Mouse (Mus musculus): Measurements from ENCODE around the gene Hgd.
A peak's percentile ranks its signal among the peaks of the same experiment; 100 is the strongest.

Gene Hgd

DNA sequence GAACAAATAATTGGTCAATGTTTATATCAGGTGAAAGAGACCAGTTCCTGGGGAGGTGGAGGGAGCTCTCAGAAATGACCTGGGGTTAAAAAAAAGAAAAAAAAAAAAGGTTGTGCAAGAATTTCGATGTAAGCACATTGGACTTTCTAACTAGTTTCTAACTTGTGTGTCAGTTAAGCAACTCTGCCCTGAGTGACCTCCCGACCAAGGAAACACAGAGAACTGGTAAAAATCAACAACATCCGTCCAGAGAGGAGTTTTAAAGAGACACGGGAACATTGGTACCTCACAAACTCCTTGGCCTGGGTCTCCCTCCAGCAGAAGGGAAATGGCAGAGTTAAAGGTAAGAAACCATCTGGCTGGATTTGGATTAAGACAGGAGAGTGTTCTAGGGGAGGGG lies at the start of gene Hgd:
Gene Hgd, plus strand, starts transcription at position 160 of the 400 bp plus-strand sequence.
- DNase-seq, result peak; percentile 85

DNA sequence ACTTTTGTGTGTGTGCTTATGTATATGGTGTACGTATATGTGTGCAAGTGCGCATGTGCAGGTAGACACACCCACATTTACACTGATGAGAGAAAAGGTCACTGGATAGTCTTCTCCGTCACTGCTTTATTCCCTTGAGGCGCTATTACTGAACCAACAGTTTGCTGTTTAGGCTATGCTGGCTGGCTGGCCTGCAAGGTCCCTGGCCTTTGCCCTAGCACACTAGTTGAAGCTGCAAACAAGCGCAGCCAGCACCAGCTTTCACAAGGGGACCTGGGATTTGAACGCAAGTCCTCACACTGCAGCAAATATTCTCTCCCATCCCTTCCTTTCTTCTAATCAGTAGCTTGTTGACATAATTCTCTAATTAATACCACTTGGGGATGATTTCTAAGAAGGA lies 49.8 kb upstream of the Hgd start:
- DNase-seq, result peak; percentile 43

DNA sequence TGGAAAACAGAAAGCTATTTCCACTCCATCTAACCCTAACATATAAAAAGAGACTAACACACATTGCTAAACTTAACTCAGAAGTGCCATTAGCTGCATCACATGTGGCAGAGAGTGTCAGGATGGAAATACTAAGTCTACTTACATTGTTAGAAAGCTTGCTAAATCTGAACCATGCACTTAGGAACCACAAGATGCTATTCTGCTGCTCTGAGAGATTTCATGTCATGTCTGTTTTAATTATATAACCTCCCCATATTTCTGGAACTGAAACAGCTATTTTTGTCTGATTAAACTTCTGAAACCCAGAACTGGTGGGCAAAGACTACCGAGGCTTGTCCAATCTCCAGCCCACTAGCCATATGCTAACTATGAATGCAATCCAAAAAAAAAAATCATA lies 47.9 kb upstream of the Hgd start:
- DNase-seq, result no peak

DNA sequence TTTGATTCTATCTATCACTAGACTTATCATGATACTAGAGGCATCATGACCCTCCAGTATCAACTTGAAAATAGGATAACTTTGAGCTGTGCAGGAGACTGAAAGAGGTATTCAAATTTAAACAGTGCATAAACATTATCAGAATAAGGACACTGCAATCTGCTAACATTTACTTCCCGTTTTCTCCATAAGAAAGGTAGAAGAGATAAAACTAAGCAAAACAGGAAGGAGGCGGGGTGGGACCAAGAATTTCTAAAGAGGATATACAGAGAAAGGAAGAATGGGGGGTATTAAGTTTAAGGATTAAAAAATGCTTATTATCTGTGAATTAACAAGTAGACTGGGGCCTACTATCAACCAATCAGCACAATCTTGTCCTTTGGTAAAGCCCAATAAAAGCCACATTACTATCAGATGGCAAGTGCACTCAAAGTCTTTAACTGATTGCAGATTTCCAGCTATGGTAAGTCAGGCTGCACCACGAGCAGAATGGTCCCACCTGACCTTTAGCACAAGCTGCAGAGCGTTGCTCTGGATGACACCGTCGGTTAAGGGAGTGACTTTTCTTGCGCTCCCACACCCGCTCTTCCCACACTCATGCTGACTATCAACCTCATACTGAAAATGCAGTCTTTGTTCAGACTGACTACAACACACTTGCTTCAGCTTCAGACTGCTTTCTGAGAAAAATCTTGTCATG lies 46.4 kb upstream of the Hgd start:
- DNase-seq, result no peak

DNA sequence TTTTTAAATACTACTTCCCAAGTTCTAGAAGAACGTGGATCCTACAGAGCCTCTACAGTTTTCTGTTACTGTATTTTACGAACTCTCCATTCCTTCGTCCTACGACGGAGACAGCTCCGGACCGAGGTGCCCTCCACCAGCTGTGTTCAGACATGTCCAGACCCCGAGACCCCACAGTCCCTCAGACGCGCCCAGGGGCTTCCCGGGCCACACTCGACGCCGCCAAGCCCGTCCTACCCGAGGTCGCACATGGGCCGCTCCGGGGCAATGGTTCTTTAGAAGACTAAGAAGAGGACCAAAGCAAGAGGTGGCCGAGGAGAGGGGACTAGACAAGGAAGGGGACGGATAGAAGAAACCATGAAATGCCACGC lies 40.7 kb upstream of the Hgd start:
- DNase-seq, result no peak

DNA sequence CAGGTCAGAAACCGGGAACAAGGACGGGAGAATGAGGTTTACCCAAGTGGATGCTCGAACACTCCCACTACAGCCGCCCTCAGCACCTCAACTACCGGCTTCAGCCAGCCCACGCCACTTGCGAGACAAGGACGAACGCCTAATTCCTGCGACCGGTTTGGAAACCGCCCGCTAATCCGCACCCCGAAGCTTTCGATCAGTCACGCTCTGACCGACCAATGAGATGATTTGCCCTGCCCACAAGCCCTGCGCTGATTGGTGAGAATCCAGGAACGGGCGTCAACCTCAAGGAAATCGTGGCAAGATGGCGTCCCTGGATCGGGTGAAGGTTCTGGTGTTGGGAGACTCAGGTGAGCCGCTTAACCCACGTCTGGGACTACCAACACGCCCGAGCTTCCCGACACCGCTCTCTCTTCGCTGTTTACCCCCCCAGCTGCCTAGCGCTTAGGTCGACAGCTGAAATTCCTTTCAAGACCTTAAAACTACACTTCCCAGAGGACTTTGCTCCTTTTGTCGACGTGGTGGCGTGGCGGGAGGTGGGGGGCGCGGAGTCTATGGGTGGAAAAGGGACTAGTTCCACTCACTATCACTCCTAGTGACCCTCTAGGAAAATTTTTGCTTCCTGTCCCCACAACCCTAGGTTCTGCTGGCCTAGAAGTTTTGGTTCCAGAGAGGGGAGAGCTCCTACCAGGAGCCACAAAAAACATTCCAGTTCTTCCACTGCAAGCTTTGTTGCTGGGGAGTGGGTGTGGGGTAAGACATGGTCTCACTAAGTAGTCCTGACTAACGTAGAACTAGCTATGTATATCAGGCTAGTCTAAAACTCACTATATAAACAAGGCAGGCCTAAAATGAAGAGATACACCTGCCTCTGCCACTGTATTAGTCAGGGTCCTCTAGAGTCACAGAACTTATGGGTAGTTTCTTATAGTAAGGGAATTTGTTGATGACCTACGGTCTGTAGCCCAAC lies 40.1 kb upstream of the Hgd start, which contains the start of the genes Gtf2e1 and Rabl3:
Gene Gtf2e1, minus strand, starts transcription at position 179 of the 970 bp plus-strand sequence.
Gene Rabl3, plus strand, starts transcription at position 275 of the 970 bp plus-strand sequence.
- DNase-seq, result peak; percentile 99

DNA sequence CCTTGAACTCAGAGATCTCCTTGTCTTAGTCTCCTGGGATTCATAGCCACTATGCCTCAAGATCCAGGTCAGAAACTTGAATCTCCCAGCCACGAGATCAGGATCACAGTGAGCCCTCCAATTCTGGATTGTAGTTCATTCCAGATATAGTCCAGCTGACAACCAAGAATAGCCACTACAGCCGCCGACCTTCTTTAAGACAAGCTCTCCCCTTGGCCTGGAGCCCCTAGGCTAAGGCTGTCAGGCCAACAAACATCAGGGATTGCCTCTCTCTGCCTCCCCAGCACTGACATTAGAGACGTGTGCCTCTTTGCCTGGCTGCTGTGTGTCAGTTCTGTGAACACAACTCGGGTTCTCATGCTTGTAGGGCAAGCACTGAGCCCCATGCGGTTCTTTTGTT lies 39.2 kb upstream of the Hgd start:
- no peak for DNase-seq

DNA sequence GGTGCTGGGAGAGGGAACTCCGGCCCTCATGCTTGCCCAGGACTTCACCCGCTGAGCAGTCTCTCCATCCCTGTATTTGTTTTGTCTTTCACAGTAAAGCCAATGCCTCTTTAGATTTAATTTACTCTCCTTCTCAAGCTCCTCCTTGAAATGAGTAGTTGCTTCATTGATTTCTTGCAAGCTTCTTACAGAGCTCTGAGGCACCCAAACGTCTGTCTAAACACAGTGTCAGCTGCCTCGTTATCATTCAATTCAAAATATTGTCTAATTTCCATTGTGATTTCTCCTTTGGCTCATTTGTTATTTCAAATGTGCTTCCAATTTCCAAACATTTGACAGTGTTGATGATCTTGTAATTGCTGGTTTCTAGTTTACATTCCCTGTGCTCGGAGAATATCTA lies 33.6 kb upstream of the Hgd start:
- no peak for DNase-seq

DNA sequence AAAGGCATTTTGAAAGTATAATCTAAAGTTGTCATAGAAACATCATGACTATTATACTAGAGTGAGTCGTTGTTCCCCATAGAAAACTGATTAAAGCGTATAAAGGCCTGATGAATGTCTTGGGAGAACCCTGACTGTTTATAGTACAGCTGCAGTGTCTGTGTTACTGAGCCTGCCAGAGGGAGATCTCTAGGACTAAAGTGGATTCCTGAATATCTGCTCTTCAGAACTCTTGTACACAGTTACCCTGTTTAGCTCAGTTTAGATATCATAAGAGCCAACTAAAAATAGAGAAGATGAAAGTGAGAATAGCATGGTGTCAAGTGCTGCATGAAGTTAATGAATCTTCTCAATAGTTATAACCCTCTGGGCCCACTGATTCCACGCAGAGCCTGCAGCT lies 29.7 kb upstream of the Hgd start:
- no peak for DNase-seq

DNA sequence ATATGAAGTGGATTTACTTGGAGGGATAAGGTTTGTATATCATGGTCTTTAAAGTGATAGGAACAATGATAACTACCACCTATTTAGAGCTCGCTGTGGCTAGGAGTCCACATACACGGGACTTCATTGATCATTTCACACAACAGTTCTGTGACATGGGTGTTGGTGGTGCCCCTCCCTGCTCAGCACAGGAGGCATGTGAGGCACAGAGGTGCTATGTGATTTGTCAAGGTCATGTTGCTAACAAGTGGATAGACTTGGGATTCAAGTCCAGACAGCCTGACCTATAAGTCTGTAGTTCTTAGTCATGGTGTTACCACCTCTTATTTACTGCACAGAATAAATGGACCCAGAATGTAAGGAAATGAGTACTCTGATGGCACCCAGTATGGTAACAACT lies 29.0 kb upstream of the Hgd start:
- DNase-seq, result no peak

DNA sequence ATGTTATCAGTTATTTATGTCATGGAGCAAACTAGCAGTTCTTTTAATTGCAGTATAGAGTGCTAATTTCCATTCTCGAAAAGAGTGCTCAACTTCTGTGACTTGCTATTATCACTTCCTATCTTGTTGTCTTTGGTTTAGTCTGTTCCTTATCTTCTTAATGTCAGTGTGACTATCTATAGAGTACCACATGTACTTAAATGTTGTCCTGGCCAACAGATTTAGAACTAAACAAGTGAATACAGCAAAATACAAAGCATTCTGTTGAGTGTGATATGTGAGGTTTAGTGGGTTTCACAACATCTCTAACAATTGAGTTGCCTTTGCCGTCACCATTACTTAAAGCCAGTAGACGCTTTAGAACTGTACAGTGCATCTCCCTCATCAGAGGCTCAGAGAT lies 27.1 kb upstream of the Hgd start:
- DNase-seq, result no peak

DNA sequence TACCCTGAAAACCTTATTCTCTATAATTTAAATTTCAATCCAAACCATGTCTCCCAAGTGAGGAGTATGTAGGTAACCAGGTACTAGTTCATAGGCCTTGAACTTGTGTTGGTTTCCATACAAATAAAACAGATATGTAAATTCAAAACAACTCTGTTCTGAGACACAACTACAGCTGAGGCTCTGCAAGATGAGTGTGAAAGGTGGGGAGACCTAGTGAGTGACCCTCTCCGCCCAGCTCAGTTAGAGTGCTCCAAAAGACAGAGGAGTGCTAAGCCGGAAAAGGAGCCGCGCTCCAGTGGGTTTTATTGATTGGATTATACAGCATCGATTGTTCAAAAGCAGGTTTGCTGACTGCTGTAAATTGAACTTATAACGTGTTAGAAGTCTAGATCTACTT lies 17.5 kb upstream of the Hgd start:
- DNase-seq, result no peak

DNA sequence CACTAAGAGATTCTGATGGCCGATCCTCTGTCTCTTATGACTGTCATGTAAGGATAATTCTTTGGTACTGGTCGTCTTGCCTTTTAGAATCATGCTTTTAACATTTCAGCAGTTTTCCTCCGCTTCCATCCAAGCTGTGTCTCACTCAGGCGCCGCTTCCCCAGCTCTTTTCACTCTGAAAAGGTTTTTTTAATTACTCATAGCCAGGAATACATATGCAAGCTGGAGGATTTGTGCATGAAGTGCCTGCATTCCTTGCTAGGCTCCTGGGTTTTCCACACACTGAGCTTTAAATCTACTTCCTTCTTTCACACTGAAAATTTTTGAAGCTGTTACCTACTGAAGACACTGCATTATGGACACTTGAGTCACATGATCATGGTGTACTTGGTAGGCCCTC lies 17.0 kb upstream of the Hgd start:
- DNase-seq, result no peak

DNA sequence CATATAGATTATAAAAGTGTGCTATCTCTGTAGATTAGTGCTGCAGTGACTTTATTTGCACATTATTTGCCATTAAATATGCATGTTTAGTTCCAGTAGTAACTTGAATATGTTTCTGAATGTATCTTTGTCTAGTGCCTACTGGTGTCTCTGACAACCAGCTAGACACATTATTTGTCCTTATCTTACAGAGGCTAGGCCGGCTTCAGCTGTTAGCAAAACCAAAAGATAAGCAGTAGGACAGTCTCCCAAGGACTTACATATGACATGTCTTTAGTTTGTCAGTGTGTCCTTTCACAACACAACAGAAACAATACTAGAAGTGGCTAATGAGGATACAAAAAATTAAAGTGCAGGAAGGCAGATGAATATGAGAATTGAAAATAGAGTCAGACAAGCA lies 14.8 kb upstream of the Hgd start:
- DNase-seq, result no peak

DNA sequence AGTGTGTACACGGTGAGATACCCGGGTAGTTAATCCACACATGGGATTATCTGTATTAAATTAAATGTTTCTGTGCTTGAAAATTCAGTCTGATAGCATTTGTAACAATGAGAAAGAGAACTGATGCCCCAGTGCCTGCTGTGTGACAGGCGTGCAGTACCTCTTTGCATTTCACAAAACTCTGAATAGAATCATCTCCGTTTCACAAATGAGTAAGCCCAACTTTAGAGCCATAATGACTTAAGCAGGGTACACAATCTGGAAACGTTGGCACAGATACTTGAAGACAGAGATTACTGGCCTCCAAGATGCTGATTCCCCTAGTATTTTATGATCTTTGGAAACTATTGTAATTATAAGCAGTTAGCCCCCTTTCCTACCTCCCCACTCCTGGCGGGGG lies 13.8 kb upstream of the Hgd start:
- no peak for DNase-seq

DNA sequence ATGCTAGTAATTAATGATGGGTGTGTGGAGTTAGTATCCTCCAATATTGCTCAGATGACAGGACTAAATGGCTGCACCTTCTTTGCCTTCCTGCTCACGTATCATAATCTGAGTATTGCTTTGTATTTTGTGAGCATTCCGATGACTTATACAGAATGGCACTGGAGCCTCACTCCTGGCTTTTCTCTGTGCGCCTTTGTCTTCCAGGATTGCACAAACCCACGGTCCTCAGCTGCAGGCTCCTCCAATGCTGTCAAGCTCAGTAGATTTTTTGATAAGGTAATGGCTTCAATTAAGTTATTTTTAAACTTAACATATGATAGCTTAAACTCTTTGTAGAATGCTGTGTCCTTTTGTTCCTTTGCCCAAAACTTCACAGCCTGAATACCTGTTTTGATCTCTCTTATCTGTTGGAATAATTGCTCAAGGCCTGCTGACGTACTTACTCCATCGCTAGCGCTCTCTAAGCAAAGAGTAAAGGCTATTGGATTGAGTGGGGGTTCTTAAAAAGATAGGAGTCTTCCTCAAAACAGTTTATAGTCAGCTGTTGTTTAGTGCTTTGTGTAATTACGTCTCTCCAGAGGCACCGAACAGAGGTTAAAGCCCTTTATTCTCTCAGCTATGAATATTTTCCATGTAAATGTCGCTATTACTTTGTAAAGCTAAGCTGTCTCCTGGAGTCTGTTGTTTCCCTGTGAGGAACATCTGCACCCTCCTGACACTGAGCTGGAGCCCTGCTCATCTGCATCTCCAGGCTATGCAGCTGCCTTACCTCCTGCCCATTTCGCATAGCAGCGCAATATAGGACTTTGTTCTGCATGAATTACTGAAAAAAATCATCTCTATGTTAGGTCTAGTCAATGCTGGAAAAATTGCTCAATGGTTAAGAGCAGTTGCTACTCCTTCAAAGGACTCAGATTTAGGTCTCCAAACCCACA lies 12.6 kb upstream of the Hgd start:
- DNase-seq, result no peak

DNA sequence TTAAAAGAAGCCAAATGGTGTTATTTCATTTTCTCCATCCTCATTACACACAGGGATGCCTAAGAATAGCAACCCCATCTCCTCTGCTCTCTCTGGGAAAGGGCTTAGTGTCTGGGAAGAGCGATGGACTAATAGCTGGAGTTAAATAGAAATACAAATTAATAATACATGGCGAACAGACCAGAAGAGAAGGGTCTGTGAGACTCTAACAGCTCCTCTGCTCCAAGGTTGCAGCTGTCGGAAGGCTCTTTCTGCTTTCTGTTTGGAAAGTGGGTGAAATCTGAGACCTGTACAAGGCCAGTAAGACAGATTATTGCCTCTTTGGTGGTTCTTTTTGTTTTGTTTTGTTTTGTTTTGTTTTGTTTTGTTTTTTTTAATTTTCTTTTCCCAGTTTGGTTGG lies 8.4 kb upstream of the Hgd start:
- no peak for DNase-seq

DNA sequence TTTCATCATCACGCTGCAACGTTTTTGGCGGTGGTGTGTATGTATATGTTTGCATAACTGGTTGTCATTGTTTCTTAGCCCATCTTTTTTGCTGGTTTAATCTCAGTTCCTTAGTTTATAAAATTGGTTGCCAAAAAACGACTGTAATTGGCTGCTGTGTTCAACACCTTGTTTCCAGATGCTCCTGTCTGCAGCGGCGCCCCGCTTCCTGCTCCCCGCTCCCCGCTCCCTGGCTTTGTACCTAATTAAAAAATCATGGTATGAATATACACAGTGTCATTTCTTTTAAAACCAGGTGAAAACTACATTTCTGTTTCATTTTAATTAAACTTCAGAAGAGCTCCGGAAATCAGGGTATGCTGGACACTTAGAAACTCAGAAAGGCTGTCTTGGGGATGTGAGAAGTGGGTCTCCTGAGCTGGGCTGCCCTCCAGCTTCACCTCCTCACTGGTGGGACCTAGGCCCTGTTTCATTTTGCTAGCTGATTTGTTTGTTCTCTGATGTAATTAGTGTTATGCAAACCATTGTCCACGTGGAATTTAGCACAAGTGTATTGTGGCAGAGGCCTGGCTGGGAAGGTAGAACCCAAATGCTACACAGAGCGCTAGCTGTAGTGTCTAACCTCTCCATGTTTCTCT lies 7.7 kb upstream of the Hgd start:
- no peak for DNase-seq

DNA sequence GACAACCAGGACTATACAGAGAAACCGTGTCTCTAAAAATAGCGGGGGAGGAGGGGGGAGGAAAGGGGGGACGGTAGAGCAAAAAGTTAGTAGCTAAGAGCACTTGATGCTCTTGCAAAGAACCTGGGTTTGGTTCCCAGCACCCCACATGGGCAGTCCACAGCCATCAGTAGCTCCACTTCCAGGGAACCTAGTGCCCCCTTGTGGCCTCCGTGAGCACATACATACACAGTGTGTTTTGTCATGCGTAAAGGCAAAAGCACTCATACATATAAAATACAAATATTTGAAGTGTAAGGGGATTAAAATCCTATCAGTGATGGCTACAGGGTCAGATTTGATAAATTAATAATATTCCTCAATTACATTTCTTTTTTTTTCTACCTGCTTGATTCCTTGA lies 6.9 kb upstream of the Hgd start:
- DNase-seq, result no peak

DNA sequence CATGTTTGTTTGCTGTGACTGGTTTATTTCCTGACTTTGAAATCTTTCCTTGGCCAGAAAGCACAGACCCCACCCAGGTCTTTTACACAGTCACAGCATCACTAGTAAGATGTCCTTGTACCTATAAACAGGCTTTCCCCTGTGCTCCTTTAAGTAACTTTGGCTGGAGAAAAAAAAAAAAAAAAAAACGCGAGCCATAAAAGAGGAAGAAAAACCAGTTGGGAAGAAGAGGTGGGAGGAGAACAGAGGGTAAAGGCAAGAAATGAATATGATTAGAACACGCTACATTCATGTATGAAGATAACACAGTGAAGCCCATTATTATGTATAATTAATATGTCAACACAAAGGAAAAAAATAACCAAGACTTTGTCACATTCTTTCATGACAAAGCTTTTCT lies 4.6 kb upstream of the Hgd start:
- DNase-seq, result no peak

DNA sequence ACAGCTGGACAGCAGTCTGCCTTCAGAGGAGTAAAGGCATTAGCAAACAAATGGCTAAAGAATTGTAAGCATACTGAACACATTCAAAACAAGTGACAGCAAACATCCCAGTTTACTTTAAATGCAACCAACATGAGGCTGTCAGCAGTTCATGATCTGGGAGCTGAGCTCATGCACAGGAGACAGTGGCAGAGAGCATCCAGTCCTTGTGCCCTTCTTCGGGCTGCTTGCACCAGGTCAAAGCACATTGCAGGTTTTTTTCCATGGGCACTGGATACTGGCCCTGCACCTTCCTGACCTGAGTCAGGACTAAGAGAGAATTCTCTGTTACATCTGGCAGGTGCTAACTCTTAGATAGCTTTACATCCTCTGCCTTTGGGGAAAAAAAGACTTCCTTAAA lies 362 bp upstream of the Hgd start:
- peak; percentile 64 for DNase-seq

DNA sequence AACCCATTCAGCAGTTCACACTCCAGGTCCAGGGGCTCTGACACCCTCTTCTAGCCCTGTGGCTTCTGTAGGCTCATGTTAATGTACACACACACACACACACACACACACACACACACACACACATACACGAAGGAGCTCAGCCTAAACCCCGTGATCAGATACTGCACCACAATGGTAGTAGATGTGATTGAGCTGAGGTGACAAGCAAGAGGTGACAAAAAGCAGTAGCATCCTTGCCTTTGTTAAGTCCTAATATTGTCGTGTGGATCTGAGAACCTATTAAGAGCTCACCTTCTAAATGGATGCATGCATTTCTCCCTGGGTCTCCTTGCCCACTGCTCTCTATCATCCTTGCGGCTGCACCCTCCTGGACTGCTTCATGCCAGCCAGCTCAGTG lies 698 bp downstream of the Hgd start:
- DNase-seq, result peak; percentile 33

DNA sequence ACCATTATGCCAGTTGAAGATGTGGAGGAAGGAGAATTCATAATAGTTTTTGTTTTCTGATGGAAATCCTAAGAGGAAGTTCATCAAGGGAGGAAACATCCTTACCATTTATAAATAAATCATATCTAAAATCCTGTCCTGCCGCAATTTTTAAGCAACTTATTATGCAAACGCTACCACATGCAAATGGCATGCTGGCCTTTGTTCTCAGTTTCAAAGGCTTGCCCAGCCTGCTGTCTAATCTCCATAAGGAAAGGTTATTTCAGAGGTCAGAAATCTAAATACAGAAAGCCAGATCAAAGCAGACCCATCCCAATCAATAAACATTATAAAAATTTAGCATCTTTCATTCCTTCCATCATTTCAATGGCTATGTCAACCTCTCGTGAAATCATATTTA lies 1.9 kb downstream of the Hgd start:
- DNase-seq, result peak; percentile 49

All from kidney, adult 9 months (tissue).